ENCODE assay signal across 8 mouse cellular contexts in the genomic region with DNA sequence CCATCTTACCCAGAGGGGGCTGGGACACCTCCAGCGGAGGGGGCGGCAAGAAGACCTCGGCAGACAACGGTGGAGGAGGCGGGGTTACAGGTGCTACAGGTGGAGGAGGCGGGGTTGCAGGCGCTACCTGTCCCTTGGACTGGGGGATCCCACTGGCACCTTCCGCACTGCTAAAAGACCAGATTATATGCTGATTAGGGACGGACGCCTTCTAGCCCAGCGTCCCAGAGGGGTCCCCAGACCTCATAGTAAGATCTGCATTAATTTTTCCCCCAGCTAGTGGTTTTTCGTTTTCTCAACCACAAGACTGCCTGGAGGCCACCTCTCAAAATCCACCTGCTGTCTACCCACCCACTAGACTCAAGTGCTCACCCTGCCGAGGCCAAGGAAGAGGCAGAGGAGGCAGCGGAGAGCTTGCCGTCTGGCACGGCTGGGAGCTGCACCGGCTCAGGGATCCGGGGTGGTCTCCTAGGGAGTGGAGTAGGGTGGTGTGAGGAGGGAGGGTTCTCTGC. TPM values are rescaled to one million over a fixed set of nuclear protein-coding genes. Genes with fewer than 3 reads are reported as not detected.
DNase-seq lines count a peak whose midpoint lies in the region; ATAC-seq and TF ChIP-seq lines count a peak whose summit lies in the region.
"Had no signal": no experiment of that assay in that cellular context is flagged by ENCODE, and none has a peak within 500 bp of the region (broad histone marks: within the 10 kb centered on the region; RNA-seq: fewer than 3 reads in every experiment).

No protein-coding gene starts in this region.

- no peak for TF ChIP-seq CTCF in kidney, postnatal 0 days (IDR thresholded peaks at IDR 0.05; ENCODE audit: low read depth)
- TF ChIP-seq CTCF in bone marrow, adult 2 months (IDR thresholded peaks at IDR 0.05; ENCODE audit: control insufficient read depth, insufficient read depth, low read length) = no peak

- peaks cover 48% of the 10 kb centered on the region for H3K27me3 ChIP-seq in kidney, postnatal 0 days (ENCODE audit: insufficient read depth, low read length)
- peaks cover 72% of the 10 kb centered on the region for H3K27me3 ChIP-seq in kidney, embryonic 16.5 days (ENCODE audit: insufficient read depth, low read length)
- peaks cover 80% of the 10 kb centered on the region for H3K27me3 ChIP-seq in embryonic facial prominence, embryonic 14.5 days (replicated peaks; ENCODE audit: control insufficient read depth, insufficient read depth, low read length)
- H3K27me3 ChIP-seq in liver, embryonic 16.5 days (ENCODE audit: control insufficient read depth, insufficient read depth, low read depth, low read length) = peaks cover 59% of the 10 kb centered on the region

- 23% methylated on average over 18 of the region's 18 CpGs for WGBS in kidney, postnatal 0 days
- 18% methylated on average over 18 of the region's 18 CpGs for WGBS in kidney, embryonic 16.5 days
- WGBS in bone marrow, adult 2 months = 34% methylated on average over 18 of the region's 18 CpGs
- 5% methylated on average over 16 of the region's 18 CpGs for WGBS in embryonic facial prominence, embryonic 14.5 days
- WGBS in liver, embryonic 16.5 days (ENCODE audit: insufficient replicate concordance) = 19% methylated on average over 18 of the region's 18 CpGs

- TF ChIP-seq POLR2A in bone marrow, adult 2 months (IDR thresholded peaks at IDR 0.05; ENCODE audit: borderline replicate concordance, control insufficient read depth, low read depth, low read length) = no peak

- no peak overlapping the region for H3K27ac ChIP-seq in kidney, postnatal 0 days
- H3K27ac ChIP-seq in kidney, embryonic 16.5 days (ENCODE audit: low read length) = no peak overlapping the region
- H3K27ac ChIP-seq in bone marrow, adult 2 months (ENCODE audit: control insufficient read depth, insufficient read depth, low read depth, low read length, poor library complexity) = peak overlapping the region; percentile 95
- H3K27ac ChIP-seq in embryonic facial prominence, embryonic 14.5 days (replicated peaks; ENCODE audit: low read depth, low read length) = no peak overlapping the region
- H3K27ac ChIP-seq in liver, embryonic 16.5 days (ENCODE audit: low read length) = no peak overlapping the region
- H3K27ac ChIP-seq: neural tube, embryonic 13.5 days had no signal

- no peaks in the 10 kb centered on the region for H3K36me3 ChIP-seq in kidney, postnatal 0 days (ENCODE audit: insufficient read depth, low read length)
- no peaks in the 10 kb centered on the region for H3K36me3 ChIP-seq in kidney, embryonic 16.5 days (ENCODE audit: insufficient read depth, low read length)
- H3K36me3 ChIP-seq in embryonic facial prominence, embryonic 14.5 days (ENCODE audit: control insufficient read depth, insufficient read depth, low read length) = no peaks in the 10 kb centered on the region
- H3K36me3 ChIP-seq in liver, embryonic 16.5 days (ENCODE audit: control insufficient read depth, insufficient read depth) = no peaks in the 10 kb centered on the region
- H3K36me3 ChIP-seq: neural tube, embryonic 13.5 days had no signal

- peaks cover 39% of the 10 kb centered on the region for H3K4me1 ChIP-seq in kidney, postnatal 0 days (replicated peaks; ENCODE audit: insufficient read depth, low read length)
- peaks cover 56% of the 10 kb centered on the region for H3K4me1 ChIP-seq in kidney, embryonic 16.5 days (ENCODE audit: insufficient read depth, low read length)
- peaks cover 15% of the 10 kb centered on the region for H3K4me1 ChIP-seq in bone marrow, adult 2 months (ENCODE audit: control insufficient read depth, insufficient read depth, low read length)
- H3K4me1 ChIP-seq in embryonic facial prominence, embryonic 14.5 days (ENCODE audit: control insufficient read depth, insufficient read depth, low read length) = peaks cover 17% of the 10 kb centered on the region
- H3K4me1 ChIP-seq in liver, embryonic 16.5 days (ENCODE audit: control insufficient read depth, low read depth, low read length) = peaks cover 43% of the 10 kb centered on the region

- H3K9me3 ChIP-seq in kidney, postnatal 0 days (replicated peaks; ENCODE audit: low read length) = no peaks in the 10 kb centered on the region
- no peaks in the 10 kb centered on the region for H3K9me3 ChIP-seq in kidney, embryonic 16.5 days (ENCODE audit: low read length)
- H3K9me3 ChIP-seq in embryonic facial prominence, embryonic 14.5 days (ENCODE audit: control insufficient read depth, low read length) = no peaks in the 10 kb centered on the region
- no peaks in the 10 kb centered on the region for H3K9me3 ChIP-seq in liver, embryonic 16.5 days (replicated peaks; ENCODE audit: control insufficient read depth, low read length)
- H3K9me3 ChIP-seq: neural tube, embryonic 13.5 days had no signal

- ATAC-seq in kidney, postnatal 0 days (replicated peaks; ENCODE audit: low FRiP score, low read depth) = no peak
- no peak for ATAC-seq in kidney, embryonic 16.5 days (ENCODE audit: low FRiP score, low TSS enrichment)
- ATAC-seq in embryonic facial prominence, embryonic 14.5 days (ENCODE audit: low read depth) = peak; percentile 35
- ATAC-seq in liver, embryonic 16.5 days (ENCODE audit: low read depth) = no peak

- H3K4me3 ChIP-seq in kidney, postnatal 0 days (replicated peaks; ENCODE audit: low read depth, low read length) = no peak overlapping the region
- no peak overlapping the region for H3K4me3 ChIP-seq in kidney, embryonic 16.5 days (ENCODE audit: low read length)
- H3K4me3 ChIP-seq in bone marrow, adult 2 months (replicated peaks; ENCODE audit: control insufficient read depth, low read depth, low read length) = peak overlapping the region; percentile 43
- no peak overlapping the region for H3K4me3 ChIP-seq in embryonic facial prominence, embryonic 14.5 days (ENCODE audit: low read depth, low read length)
- no peak overlapping the region for H3K4me3 ChIP-seq in liver, embryonic 16.5 days (ENCODE audit: low read depth, low read length)
- H3K4me3 ChIP-seq: neural tube, embryonic 13.5 days had no signal

- DNase-seq in kidney, postnatal 0 days (ENCODE audit: low spot score) = no peak
- no peak for DNase-seq in embryonic facial prominence, embryonic 14.5 days (ENCODE audit: low spot score)
- no peak for DNase-seq in layer of hippocampus, adult 8-10 months (ENCODE audit: low spot score in 2 of 2)
- DNase-seq in embryo, embryonic 9.5 days (ENCODE audit: extremely low spot score) = no peak

- H3K4me2 ChIP-seq in kidney, postnatal 0 days (ENCODE audit: low read length) = 0 out of 2 replicates have a peak overlapping the region, but pooled peaks have one; percentile 14
- no peak overlapping the region for H3K4me2 ChIP-seq in kidney, embryonic 16.5 days (replicated peaks; ENCODE audit: low read depth, low read length)
- H3K4me2 ChIP-seq in embryonic facial prominence, embryonic 14.5 days (ENCODE audit: low read depth, low read length) = peak overlapping the region; percentile 17; the same call in 1 of the 2 replicates
- peak overlapping the region; percentile 47 for H3K4me2 ChIP-seq in liver, embryonic 16.5 days (ENCODE audit: low read depth, low read length)
- H3K4me2 ChIP-seq: neural tube, embryonic 13.5 days had no signal

- no peak overlapping the region for H3K9ac ChIP-seq in kidney, postnatal 0 days (ENCODE audit: low read depth, low read length)
- no peak overlapping the region for H3K9ac ChIP-seq in kidney, embryonic 16.5 days (replicated peaks; ENCODE audit: low read length)
- no peak overlapping the region for H3K9ac ChIP-seq in embryonic facial prominence, embryonic 14.5 days (ENCODE audit: low read depth, low read length)
- H3K9ac ChIP-seq in liver, embryonic 16.5 days (ENCODE audit: low read depth, low read length) = no peak overlapping the region
- H3K9ac ChIP-seq: neural tube, embryonic 13.5 days had no signal

RNA-seq across cellular contexts. Expression of a gene that starts 3.3 kb away (rescaled TPM):
- polyA plus RNA-seq in kidney, postnatal 0 days (2015; fragmentation: Nextera tagmentation; extraction: Ambion mirVana) = 32.6 and 32.9 TPM in 2 replicates
- 21.0 and 24.2 TPM in 2 replicates for polyA plus RNA-seq in kidney, embryonic 16.5 days (2015; fragmentation: Nextera tagmentation; extraction: Ambion mirVana)
- 38.7 and 94.0 TPM in 2 replicates for polyA plus RNA-seq in bone marrow, adult 2 months (2011; ENCODE audit: insufficient read depth, insufficient read length, low replicate concordance, missing spikeins)
- polyA plus RNA-seq in embryonic facial prominence, embryonic 14.5 days (2014; fragmentation: Nextera tagmentation; extraction: Ambion mirVana) = 15.0 and 16.2 TPM in 2 replicates
- 21.1 and 23.2 TPM in 2 replicates for polyA plus RNA-seq in liver, embryonic 16.5 days (2015; fragmentation: Nextera tagmentation; extraction: Ambion mirVana)
- 10 to 100 TPM in 2 of 4 experiments, 1 to 10 TPM in 2; 1.4 to 20.3 (median 11.8) TPM for total RNA-seq in layer of hippocampus, adult 8-10 months (2022)

RNA-seq across cellular contexts. Expression of a gene that starts 8.6 kb away (rescaled TPM):
- 10.5 and 13.1 TPM in 2 replicates for polyA plus RNA-seq in kidney, postnatal 0 days (2015; fragmentation: Nextera tagmentation; extraction: Ambion mirVana)
- polyA plus RNA-seq in kidney, embryonic 16.5 days (2015; fragmentation: Nextera tagmentation; extraction: Ambion mirVana) = 11.7 and 14.1 TPM in 2 replicates
- 18.6 and 39.0 TPM in 2 replicates for polyA plus RNA-seq in bone marrow, adult 2 months (2011; ENCODE audit: insufficient read depth, insufficient read length, low replicate concordance, missing spikeins)
- polyA plus RNA-seq in embryonic facial prominence, embryonic 14.5 days (2014; fragmentation: Nextera tagmentation; extraction: Ambion mirVana) = 3.9 and 5.1 TPM in 2 replicates
- polyA plus RNA-seq in liver, embryonic 16.5 days (2015; fragmentation: Nextera tagmentation; extraction: Ambion mirVana) = 5.3 and 7.6 TPM in 2 replicates
- 10 to 100 TPM in 2 of 4 experiments, 1 to 10 TPM in 2; 5.0 to 38.5 (median 21.7) TPM for total RNA-seq in layer of hippocampus, adult 8-10 months (2022)

RNA-seq across cellular contexts. Expression of a gene that starts 9.4 kb away (rescaled TPM):
- polyA plus RNA-seq in kidney, postnatal 0 days (2015; fragmentation: Nextera tagmentation; extraction: Ambion mirVana) = 0.17 TPM in 1 of 2 replicates, not detected in the other
- polyA plus RNA-seq in kidney, embryonic 16.5 days (2015; fragmentation: Nextera tagmentation; extraction: Ambion mirVana) = not detected in 2 replicates
- polyA plus RNA-seq in bone marrow, adult 2 months (2011; ENCODE audit: insufficient read depth, insufficient read length, low replicate concordance, missing spikeins) = 18.9 and 23.4 TPM in 2 replicates
- polyA plus RNA-seq in embryonic facial prominence, embryonic 14.5 days (2014; fragmentation: Nextera tagmentation; extraction: Ambion mirVana) = 7.5 and 14.9 TPM in 2 replicates
- 6.5 and 7.7 TPM in 2 replicates for polyA plus RNA-seq in liver, embryonic 16.5 days (2015; fragmentation: Nextera tagmentation; extraction: Ambion mirVana)
- total RNA-seq in layer of hippocampus, adult 8-10 months (2022) = 10 to 100 TPM; 44.2 to 51.8 (median 50.0) TPM
- polyA plus RNA-seq: neural tube, embryonic 13.5 days had no signal
